Mouse (Mus musculus) lung, postnatal 10 days (tissue): ENCODE measurements at regions not wholly inside any gene's neighbourhood (a gene's known extent, or its start where the extent isn't known, plus 50 kb on each side); places are given as distances from the start of the nearest gene placed in this dataset.

Experiments used
- DNase-seq: peaks from one replicate; pipeline ENCODE4 v3.0.0; 2021

- no peak for DNase-seq
Observed at GRCm38 (mm10) chr17:47983286-47983685, 54.8 kb downstream of the 1700122O11Rik start.

- DNase-seq, result no peak
Observed at GRCm38 (mm10) chr17:47981556-47982027, 56.5 kb downstream of the 1700122O11Rik start.

- peak; percentile 18 for DNase-seq
Observed at GRCm38 (mm10) chr17:47979266-47979665, 54.8 kb upstream of the Foxp4 start.

DNA sequence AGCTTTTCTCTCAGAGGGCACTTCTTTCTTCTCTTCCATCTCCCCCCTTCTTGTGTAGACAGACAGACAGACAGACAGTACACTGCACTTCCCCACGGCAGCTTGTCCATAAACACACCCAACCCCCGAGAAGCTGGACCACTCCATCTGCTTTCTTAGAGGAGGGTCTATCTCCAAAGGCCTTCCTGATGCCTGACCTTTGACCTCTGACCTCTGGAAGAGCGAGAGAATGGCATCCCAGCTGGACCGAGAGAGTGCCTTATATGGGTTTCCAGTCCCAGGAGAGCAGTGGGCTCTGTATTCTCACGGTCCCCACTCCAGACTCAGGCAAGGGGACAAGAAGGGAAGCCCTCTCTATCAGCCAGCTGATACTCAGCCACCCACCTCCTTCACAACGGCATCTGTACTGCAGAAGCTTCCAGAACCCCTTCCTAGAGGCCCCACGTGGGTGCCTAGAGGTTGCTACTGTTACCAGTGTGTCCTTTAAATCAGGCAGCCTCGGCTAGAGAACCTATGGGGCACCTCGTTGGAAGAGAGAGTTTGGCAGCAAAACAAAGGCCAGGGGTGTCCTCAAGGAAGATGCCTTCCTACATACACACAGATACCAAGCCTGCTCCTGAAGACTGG, 54.1 kb upstream of the Foxp4 start:
- DNase-seq, result peak; percentile 38

GRCm38 (mm10) chr17:47978001-47978400, 53.6 kb upstream of the Foxp4 start:
- no peak for DNase-seq

GRCm38 (mm10) chr17:47976999-47977357, 52.5 kb upstream of the Foxp4 start:
- DNase-seq, result no peak

DNA sequence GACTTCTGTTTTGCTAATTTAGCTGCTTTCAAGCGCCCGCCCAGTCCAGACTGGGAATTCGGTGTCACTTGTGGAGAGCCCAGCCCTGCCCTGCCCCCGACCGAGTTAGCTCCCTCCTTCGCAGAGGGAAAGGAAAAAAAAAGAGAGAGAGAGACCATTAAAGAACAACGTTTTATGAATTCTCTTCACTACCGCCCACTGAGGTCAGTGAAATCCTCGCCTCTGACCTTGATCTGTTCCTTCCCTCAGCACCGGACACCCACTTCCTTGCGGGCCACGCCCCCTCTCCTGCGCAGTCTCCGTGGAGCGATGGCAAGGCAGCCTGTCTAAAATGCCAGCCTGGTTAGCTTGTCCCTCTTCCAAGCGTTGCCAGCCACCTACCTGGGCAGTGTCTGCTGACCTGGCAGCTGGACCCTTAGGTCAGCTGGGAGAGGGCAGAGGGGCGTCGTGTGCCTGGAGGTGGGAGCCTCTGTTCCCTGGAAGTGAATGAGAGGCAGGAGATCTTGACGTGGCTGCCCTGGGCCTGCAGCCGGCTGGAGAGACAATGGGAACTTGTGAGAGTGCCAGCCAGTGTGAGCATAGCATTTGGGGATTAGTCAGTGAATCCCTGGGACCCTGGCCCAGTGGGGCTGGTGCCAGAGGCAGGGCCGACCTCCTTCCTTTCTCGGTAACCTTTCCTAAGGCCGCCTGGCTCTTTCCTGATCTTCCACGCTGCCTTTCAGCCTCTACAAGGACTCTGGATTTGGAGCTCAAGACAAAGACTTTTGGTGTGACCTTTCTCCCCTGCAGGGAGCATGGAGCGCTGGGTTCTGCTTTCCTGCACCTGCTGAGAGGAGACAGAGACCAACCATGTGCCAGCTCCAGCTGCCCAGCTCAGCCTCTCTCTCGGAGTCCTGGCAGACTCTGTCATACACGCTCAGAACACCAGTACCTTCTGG, 51.9 kb upstream of the Foxp4 start:
- peak; percentile 81 for DNase-seq

GRCm38 (mm10) chr17:47975281-47976060, 51.0 kb upstream of the Foxp4 start:
- DNase-seq, result peak; percentile 61

GRCm38 (mm10) chr17:47974503-47974902, 50.1 kb upstream of the Foxp4 start:
- no peak for DNase-seq
